Mouse (Mus musculus) urinary bladder, adult 18-20 months (tissue): ENCODE results near the gene Mfsd13b.
"Not testable (repeated sequence)": the region's sequence is repeated elsewhere in the genome, so short reads cannot be mapped to it uniquely, and the experiment has no call there.

Experiments used
- DNase-seq, 2 experiments: peaks; one replicate each; pipeline ENCODE4 v3.0.0; 2022; ENCODE audit warnings: low spot score in 2 of 2, mixed read lengths in 2 of 2

Gene Mfsd13b

GRCm38 (mm10) chr7:120982200-120982841 is at the start of gene Mfsd13b, which contains the start of gene Cdr2:
Gene Mfsd13b (plus strand): TSS chr7:120982509.
Gene Cdr2 (minus strand): TSS chr7:120982312.
- DNase-seq = peak; percentile 93 to 95

DNA sequence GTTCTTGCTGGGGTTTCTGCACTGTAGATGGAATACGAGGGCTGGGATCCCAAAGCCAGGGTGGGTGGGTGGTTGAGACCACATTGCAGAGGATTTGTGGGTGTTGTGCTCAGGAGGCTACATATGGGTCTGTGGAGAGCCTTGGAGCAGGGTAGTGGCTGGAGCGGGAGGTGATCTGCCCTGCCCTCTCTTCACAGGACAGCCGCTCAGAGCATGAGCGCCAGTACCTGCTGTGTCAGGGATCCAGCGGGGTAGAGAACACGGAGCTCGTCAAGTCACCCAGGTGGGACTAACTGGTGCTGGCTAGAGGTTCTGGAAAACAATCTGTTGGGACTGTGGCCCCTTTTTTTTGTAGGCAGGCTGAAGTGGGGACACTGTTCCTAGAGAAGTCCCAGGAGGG is 49.2 kb upstream of the Mfsd13b start:
- DNase-seq = no peak

GRCm38 (mm10) chr7:120933680-120934195 is 48.6 kb upstream of the Mfsd13b start:
- no peak for DNase-seq

DNA sequence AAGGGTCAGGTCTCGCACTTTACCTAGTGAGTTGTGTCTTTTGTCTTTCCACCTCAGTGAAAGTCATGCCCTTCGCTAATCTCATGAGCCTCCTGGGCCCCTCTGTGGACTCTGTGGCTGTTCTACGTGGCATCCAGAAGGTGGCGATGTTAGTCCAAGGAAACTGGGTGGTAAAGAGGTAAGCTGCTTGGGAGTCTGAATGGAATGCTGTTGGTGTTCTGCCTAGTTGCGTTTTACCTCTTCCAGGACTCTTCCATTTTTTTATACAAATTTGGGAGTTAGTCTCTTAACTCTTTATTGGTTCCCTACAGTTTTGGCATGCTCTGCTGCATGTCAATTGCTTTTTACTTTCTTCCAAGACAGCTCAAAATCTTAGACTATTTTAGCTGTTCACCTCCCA is 47.6 kb upstream of the Mfsd13b start:
- peak in 1 of 2 experiments; percentile 37 for DNase-seq

GRCm38 (mm10) chr7:120936522-120936921 is 45.8 kb upstream of the Mfsd13b start:
- DNase-seq = no peak

DNA sequence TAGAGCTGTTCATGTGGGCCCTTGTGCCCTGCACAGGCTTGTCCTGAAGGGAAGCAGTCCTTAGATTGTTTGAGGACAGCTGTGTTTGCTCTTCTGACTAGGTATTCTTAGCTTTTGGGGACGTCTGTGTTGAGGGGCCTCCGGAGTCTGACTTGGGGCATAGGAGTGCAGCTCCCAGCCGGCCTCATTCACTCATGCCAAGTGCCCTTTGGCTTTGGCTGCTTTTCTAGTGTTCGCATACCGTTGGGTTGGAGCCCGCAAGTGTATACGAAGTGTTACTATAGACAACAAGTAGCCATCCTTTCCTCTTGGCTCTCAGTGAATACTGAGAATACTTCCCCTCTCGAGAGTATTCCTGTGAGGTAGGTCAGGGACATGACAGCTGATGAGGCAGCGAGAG is 44.1 kb upstream of the Mfsd13b start:
- no peak for DNase-seq

- no peak for DNase-seq
Observed at GRCm38 (mm10) chr7:120940343-120940742, 42.0 kb upstream of the Mfsd13b start.

DNA sequence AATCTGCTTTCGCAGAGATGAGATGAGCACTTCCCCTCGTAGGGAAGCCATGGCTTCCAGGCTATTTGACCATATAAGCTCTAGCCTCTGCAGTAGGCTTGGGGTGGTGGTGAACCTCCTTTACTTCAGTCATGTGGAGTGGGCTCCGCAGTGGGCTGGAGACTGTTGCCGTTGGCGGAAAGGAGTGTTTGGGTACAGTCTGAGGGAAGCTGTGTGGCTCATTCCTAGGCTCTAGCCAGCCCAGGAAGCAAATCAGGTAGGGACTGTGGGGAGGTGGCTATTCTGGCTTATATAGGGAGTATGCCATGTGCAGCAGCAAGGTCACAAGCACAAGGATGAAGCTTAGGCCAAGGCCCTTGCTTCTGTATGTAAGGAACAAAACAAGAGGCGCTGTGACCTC is 41.1 kb upstream of the Mfsd13b start:
- DNase-seq = no peak

DNA sequence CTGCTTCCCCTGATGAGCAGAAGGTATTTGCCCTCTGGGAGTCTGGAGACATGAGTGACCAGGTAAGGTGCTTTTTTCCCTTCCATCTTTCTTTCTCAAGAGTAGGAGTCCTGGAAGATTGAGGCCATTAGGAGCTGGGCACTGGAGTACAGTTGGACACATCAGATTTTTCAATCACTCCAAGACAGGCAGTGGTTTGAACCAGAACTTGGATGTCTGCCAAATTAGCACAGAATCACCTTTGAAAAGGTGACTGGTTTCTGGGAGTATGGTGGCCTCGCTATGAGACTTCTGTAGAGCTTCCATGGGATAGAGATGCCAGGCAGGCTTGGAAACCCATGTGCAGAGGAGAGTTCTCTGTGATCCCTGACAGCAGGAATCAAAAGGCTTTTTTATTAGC is 39.8 kb upstream of the Mfsd13b start:
- DNase-seq = no peak

DNA sequence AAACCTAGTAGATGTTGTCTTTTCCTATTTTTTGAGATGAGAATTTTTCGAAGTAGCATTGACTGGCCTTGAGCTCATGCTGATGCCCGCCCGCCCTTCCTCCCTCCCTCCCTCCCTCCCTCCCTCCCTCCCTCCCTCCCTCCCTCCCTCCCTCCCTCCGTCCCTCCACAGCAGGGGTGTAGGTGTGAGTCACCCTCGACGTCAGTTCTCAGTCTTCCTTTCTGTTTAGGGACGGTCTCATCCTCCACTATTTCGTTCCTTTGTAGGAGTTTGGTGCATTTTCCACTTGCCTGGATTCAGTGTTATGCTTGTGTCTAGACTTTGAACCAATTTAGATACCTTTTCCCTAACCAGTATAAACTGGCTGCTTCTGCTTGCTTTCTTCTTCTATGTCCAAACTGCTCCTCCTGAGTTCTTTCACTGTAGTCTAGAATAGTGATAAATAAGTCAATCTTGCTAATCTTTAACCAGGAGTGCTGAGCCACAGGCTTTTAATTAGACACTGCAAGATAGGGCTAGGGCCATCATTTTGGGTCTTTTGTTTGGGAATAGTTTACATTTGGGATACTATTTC is 38.3 kb upstream of the Mfsd13b start:
- DNase-seq = no peak

GRCm38 (mm10) chr7:120953591-120953990 is 28.7 kb upstream of the Mfsd13b start:
- DNase-seq = not testable (repeated sequence)

- no peak for DNase-seq
Observed at GRCm38 (mm10) chr7:120960116-120960515, 22.2 kb upstream of the Mfsd13b start.

- no peak for DNase-seq
Observed at GRCm38 (mm10) chr7:120960601-120961000, 21.7 kb upstream of the Mfsd13b start.

DNA sequence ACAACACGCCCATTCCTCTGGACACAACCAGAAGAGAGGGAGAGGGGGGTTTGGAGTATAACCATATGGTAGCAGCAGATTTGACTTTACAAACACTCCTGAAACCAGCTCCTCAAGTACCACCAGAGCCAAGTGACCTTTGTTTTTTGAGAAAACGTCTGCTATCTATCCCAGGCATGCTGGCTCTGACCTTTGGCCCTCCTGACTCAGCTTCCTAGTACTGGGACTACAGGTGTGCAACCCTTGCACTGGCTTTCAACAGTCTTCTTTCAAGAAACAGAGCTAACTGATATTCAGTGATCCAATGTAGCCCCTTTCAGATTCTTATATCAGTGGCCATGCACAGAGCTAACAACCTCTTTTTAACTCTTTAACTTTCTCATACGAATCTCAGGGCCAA is 20.4 kb upstream of the Mfsd13b start:
- DNase-seq = no peak

- DNase-seq = no peak
Observed at GRCm38 (mm10) chr7:120963126-120963525, 19.2 kb upstream of the Mfsd13b start.

DNA sequence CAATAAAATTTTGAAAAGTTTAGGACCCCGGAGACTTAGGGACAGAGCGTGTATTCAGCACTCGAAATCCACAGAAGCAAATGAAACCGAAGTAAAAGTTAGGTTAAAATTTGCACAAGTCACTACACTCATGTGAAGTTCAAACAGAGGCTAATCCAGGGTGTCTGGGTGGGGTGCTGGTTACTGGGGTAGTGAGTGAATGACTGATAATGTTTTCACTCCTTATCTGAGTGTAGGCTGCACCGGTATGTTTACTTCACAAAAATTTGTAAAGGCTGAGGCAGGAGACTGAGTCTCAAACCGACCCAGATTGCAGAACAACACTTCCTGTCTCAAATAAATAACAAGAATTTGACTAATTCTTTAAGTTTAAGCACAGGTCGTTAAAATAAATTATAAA is 13.1 kb upstream of the Mfsd13b start:
- DNase-seq = no peak

DNA sequence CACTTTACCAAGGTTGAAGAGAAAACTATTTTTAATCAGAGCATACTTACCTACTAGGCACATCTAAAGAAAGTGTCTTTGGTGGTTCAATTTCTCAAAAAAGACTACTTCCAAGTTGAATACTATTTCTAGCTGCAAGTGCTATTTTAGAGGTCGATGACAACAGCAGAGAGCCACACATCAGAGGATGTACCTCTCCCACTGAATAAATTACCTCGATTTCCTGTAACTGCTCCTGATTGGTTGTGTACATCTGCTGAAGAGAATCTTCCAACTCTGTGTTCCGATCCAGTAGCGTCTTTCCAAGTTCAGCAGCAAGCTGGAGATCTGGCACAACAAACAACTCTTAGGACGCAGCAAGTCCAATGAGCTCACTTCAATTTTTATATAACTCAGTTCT is 12.2 kb upstream of the Mfsd13b start:
- DNase-seq = no peak

DNA sequence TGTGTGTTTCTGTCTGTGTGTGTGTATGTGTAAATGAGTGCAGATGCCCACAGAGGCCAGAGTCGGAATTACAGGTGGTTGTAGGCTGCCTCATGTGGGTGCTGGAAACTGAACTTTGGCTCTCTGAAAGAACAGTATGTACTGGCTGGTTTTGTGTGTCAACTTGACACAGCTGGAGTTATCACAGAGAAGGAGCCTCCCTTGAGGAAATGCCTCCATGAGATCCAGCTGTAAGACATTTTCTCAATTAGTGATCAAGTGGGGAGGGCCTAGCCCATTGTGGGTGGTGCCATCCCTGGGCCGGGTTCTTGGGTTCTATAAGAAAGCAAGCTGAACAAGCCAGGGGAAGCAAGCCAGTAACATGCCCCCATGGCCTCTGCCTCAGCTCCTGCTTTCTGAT is 9.8 kb upstream of the Mfsd13b start:
- DNase-seq = not testable (repeated sequence)

DNA sequence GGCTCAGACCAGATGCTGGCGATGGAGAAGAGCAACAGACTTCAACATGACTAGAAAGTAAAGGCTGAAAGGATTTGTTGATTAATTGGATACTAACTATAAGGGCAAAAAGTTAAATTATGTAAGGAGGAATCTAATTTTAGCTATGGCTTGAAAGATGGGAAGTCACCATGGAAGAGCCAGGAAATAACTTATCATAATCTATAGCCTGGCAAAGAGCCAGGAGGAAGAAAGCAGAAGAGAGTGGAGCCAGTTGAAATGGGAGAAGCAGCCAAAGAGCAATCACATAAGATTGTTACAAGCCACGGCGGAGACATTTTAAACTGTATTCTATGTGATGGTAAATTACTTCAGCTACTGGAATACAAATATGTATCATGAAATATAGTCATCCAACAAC is 8.3 kb upstream of the Mfsd13b start:
- no peak for DNase-seq

DNA sequence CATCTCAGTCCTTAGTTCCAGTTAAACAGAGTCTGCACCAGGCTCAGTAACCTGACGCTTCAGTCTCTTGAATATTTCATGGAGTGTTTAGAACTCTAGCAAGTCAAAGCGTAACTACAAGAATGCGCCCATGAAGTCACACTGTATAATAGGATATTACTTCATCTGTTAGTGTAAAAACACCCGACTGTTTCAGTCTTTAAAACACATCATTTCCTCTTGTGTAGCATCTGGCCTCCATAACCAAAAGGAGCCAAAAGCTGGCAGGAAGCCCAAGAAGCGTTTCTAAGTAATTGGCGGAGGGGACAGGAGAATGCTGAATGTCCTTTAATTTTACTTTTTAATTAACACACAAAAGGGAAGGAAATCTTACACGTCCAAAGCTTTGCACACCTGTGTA is 5.2 kb upstream of the Mfsd13b start:
- no peak for DNase-seq

GRCm38 (mm10) chr7:120980041-120980440 is 2.3 kb upstream of the Mfsd13b start:
- no peak for DNase-seq

DNA sequence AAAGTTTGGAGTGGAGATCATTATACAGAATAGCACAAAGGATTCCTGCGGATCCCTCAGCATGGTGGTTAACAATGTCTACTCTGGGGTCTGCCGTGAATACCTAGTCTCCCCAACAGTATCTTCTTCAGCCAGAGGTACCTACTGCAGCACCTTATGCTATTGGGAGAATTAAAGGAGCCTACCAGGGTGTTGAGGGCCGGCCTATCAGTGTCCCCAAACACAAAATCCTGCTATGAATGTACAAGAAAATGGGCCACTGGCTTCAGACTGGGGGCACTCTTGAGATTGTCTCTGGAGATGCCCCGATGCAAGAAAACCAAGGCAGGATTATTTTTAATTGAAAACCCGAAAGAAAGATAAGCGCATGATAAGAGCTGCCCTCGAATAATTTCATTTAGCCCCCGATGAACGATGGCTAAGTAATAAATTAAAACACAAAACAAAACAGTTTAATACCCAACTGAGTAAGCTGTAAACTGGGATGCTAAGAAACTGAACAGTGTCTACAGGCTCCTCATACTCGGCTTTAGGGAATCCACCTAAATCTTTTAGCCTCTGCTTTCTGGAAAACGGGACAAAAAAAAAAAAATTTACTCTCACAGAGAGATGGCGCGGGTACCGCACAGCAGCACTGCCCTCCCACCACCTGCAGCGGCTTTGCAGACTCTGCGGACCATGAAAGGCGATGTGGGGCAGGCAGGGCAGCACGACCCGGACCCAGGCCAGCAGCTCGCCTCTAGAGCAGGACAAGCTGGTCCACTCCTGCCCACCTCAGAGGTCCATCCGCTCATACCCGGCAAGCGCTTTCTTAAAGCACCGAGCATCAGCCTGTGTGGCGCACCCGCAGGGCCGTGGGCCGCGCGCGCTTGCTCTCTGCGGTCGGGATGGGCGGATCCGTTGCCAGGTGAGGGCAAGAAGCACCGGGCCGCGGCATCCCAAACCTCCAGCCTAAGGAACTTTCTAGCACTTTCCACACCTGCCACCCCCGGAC is 1.1 kb upstream of the Mfsd13b start:
- DNase-seq = peak; percentile 22 to 38
